Mouse (Mus musculus) ES-Bruce4 (cell line): Measurements from ENCODE around the gene Rela.

Experiments
- CTCF ChIP-seq: IDR thresholded peaks from one replicate; pipeline ENCODE4 v1.8.1; 2011; ENCODE audit warnings: low read depth, low read length
- POLR2A ChIP-seq: IDR thresholded peaks from one replicate; pipeline ENCODE4 v1.8.1; 2011; ENCODE audit warnings: low read length; ENCODE audit not compliant: insufficient read depth

GRCm38 (mm10) chr19:5662310-5662709, 25.0 kb downstream of the Rela start:
- TF ChIP-seq CTCF (no peak), POLR2A (no peak)
